Mouse (Mus musculus) splenic B cell, adult 2 months (primary cell): ENCODE results near the gene Ppp6r2.

ENCODE experiments used
- DNase-seq: peaks from one replicate; pipeline ENCODE4 v3.0.0-alpha.2; 2011; ENCODE audit warnings: low read depth, low spot score
- H3K27me3 ChIP-seq: 2 replicates; pipeline ENCODE4 v1.6.1; 2012; ENCODE audit warnings: mild to moderate bottlenecking, low read length, moderate library complexity, mixed read lengths; ENCODE audit not compliant: control insufficient read depth, poor library complexity, insufficient read depth, severe bottlenecking
- H3K36me3 ChIP-seq: 2 replicates; pipeline ENCODE4 v1.6.1; 2012; ENCODE audit warnings: mild to moderate bottlenecking, low read length, moderate library complexity, mixed read lengths; ENCODE audit not compliant: control insufficient read depth, poor library complexity, insufficient read depth, severe bottlenecking

The Ppp6r2 gene

GRCm38 (mm10) chr15:89210915-89211715 is at the start of gene Ppp6r2:
TSS of gene Ppp6r2 (plus strand) at chr15:89211553.
- H3K36me3 ChIP-seq, result no peaks in the 10 kb centered on the region
- DNase-seq, result peak; percentile 77

GRCm38 (mm10) chr15:89165478-89165877 is 45.9 kb upstream of the Ppp6r2 start:
- DNase-seq, result no peak
- H3K27me3 ChIP-seq, result no peaks in the 10 kb centered on the region
- 0 out of 2 replicates have a peak, but pooled peaks cover 1% of the 10 kb centered on the region for H3K36me3 ChIP-seq

More at GRCm38 (mm10) chr15:89210915-89211715, at the start of gene Ppp6r2:
- H3K27me3 ChIP-seq, result no peaks in the 10 kb centered on the region

DNA sequence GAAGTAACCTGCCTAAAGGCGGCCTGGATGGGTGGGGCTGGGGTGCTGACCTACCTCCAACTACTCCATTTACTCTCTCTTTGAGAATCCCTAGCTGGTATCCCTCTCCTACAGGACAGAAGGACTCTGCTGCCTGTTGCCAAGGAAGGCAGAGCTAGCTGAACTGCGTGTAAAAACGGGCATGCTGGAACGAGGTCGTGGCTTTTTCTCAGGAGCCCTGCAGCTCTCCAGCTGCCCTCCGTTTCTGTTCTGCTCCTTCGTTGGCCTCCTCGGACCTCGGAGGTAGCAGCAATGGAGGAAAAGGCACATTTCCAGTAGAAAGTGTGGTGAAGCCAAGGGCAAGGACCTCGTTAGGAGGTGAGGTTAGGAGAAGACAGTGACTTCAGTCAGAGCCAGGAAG is 42.4 kb upstream of the Ppp6r2 start:
- no peaks in the 10 kb centered on the region for H3K27me3 ChIP-seq
- H3K36me3 ChIP-seq, result 0 out of 2 replicates have a peak, but pooled peaks cover 1% of the 10 kb centered on the region
- no peak for DNase-seq

GRCm38 (mm10) chr15:89169431-89169830 is 41.9 kb upstream of the Ppp6r2 start:
- no peaks in the 10 kb centered on the region for H3K27me3 ChIP-seq
- 0 out of 2 replicates have a peak, but pooled peaks cover 1% of the 10 kb centered on the region for H3K36me3 ChIP-seq
- DNase-seq, result no peak

- no peak for DNase-seq
- 0 out of 2 replicates have a peak, but pooled peaks cover 1% of the 10 kb centered on the region for H3K36me3 ChIP-seq
- no peaks in the 10 kb centered on the region for H3K27me3 ChIP-seq
Measured at GRCm38 (mm10) chr15:89170102-89170501, 41.3 kb upstream of the Ppp6r2 start.

GRCm38 (mm10) chr15:89171526-89172051 is 39.8 kb upstream of the Ppp6r2 start:
- Histone ChIP-seq H3K36me3 (0 out of 2 replicates have a peak, but pooled peaks cover 1% of the 10 kb centered on the region), H3K27me3 (no peaks in the 10 kb centered on the region)
- DNase-seq, result no peak

DNA sequence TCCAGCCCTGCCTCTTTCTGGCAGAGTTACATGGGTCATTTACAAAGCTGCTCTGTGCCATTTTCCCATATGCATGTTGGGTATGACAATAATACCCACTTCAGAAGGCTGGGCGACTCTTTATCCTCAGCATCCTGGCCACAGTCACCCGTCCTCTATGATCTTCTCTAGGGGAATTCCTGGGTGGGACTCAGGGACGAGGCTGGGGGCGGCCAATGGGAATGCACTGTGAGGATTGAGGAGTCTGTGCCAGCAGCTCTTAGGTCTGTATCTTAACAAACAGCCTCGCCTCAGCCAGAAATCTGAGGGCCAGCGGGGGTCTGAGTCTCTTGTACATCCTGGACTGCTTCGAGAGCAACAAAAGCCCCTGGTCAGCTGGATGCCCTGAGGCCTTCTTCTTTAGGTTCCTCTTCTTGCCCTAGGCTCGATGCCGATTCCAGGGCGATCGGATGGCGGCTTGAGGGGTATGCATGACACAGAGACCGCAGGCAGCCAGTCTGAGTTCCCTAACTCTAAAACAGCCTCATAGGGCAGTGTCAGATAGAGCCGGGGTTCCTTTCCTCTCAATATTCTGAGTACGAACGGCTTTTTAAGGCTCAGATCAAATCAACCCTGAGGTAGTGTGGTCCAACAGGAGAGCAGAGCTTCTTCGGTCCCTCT is 38.9 kb upstream of the Ppp6r2 start:
- DNase-seq, result peak; percentile 26
- no peaks in the 10 kb centered on the region for H3K27me3 ChIP-seq
- H3K36me3 ChIP-seq, result 0 out of 2 replicates have a peak, but pooled peaks cover 1% of the 10 kb centered on the region

DNA sequence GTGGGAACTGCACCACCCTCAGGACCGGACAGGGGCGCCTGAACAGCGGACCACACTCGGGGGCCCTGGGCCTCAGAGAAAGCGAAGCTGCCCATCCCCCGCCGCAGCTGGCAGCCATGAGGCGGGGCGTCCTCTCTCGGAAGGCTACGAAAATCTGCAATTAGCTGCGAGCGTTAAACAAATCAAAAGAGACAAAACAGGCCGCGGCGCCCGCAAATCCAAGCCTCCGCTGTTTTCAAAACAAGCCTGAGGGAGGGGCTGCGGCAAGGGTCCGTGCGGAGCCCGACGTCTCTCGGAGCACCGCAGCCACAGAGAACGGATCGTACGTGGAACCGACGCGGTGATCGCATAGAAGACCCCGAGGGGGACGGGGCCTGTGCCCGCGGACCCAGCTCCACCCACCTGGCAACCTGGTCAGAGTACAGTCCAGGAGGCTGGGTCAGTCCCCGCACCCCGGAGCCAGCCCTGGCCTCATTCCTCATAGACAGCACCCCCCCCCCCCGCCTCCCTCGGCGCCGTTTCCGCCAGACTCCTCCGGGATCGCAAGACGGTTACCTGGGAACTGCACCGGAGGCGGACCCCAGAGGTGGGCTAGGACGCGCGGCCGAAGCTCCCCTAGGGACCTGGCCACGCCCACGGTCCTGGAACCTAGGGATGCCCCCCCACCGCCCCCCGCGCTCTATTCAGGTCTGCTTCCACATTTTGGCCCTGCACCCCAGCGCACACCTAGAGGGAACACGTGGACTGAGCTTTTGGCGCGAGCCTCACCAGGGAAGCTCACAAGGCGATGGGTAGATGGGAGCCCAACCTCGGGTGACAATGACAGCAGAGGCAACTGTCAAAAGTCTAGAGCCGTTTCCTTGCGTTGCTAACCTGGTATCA is 38.1 kb upstream of the Ppp6r2 start:
- Histone ChIP-seq H3K27me3 (no peaks in the 10 kb centered on the region), H3K36me3 (no peaks in the 10 kb centered on the region)
- peak; percentile 43 for DNase-seq

- H3K27me3 ChIP-seq, result no peaks in the 10 kb centered on the region
- peak; percentile 40 for DNase-seq
- H3K36me3 ChIP-seq, result no peaks in the 10 kb centered on the region
Measured at GRCm38 (mm10) chr15:89173906-89174214, 37.5 kb upstream of the Ppp6r2 start.

DNA sequence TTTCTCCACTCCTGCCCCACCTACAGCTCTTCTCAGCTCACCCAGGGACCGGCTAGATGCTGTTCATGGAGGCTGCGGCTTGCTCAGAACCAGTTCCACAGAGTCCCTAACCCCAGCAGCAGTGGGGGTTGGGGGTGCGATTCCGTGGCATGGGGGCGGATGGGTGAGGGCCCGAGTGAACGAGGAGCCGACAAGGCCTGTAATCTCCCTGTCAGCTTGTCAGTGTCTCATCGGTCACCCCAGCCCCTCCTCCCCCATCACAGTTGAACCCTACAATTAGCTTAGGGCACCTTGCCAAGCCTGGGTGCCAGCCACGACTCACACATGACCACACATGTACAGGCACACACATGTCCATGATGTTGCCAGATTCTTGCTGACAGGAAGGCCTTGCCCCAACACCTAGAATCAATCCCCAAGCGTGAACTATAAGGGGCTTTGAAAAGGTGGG is 36.4 kb upstream of the Ppp6r2 start:
- no peak for DNase-seq
- Histone ChIP-seq H3K27me3 (no peaks in the 10 kb centered on the region), H3K36me3 (no peaks in the 10 kb centered on the region)

DNA sequence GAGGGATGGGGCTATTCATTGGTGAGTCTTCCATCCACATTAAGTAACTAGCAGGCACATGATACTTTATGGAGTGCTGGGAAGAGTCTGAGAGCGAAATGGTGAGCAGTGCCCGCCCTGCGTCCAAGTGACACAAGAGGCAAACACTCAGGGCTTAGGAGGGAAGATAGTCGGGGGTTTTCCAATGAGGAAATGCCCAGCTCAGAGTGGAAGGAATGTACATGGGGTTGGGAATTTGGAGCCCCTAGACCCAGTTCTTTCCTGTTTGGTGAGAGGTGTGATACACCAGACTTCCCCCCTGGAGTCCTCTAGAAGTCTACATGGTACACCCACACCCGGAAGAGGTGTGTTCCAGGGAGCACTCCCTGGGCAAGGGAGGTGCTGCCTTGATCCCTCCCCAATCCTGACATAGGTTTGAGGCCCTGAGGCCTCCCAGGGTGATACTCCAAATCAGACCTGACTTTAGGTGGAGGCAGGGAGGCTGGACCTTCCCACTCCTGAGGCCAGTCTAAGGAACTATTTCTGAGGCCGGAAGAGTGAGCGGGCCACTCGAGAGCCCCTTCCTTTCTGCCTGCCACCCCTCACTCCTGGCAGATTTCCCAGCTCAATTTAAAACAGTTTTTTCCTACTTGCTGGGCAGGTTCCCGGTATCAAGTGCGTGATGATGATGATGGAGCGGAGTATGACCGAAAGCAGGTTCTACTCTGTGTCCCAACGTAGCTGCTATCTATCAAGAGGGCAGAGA is 35.8 kb upstream of the Ppp6r2 start:
- DNase-seq, result no peak
- Histone ChIP-seq H3K36me3 (no peaks in the 10 kb centered on the region), H3K27me3 (no peaks in the 10 kb centered on the region)

DNA sequence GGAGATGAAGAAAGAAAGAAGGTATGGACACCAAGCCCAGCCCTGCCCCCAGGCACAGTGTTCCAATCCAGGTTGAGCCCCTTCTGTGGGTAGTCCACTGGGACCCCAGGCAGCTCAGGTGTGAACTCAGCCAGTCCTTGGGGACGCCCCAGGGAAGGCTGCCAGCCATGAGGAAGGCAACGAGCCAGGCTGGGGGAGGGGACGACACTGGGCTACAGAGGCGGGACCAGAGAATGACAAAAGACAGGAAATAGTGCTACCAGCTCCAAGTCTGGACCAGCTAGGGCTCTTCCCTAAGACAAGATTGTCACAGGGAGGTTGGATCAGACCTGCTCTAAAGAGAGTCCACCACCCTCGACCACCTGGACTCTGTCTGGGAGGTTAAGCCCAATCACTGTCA is 34.2 kb upstream of the Ppp6r2 start:
- H3K27me3 ChIP-seq, result no peaks in the 10 kb centered on the region
- peak; percentile 53 for DNase-seq
- H3K36me3 ChIP-seq, result no peaks in the 10 kb centered on the region

GRCm38 (mm10) chr15:89177576-89178259 is 33.6 kb upstream of the Ppp6r2 start:
- H3K27me3 ChIP-seq, result no peaks in the 10 kb centered on the region
- DNase-seq, result peak; percentile 53
- no peaks in the 10 kb centered on the region for H3K36me3 ChIP-seq
